Mouse (Mus musculus): ENCODE measurements around the gene Gm5150. TPM values are rescaled to one million over a fixed set of nuclear protein-coding genes. Genes with fewer than 3 reads are reported as not detected.
"Not testable (repeated sequence)": the region's sequence is repeated elsewhere in the genome, so short reads cannot be mapped to it uniquely, and the experiment has no call there.

Gene Gm5150
- polyA plus RNA-seq (2014; fragmentation: Nextera tagmentation; extraction: Ambion mirVana), result 0.25 TPM in 1 of 2 replicates, not detected in the other

DNA sequence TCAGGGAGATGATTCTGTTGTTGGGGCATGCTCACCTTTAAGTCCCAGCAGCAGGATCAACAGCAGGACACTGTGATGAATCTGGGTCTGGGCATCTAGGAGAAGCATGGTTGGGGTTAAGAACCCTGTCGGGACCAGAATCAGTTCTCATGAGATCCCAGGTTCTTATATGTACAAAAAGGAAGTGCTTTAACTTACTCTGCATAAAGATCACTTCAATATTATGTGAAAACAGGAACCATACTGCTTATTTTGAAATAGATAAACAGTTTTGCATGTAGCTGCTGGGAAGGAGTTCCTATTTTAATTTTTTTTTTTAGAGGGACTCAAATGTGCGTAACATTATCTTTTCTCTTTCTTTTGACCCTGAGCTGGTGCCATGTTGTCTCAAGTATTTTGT lies at the start of gene Gm5150:
Gene Gm5150, minus strand, starts transcription at position 223 of the 400 bp plus-strand sequence.
- H3K9me3 ChIP-seq (ENCODE audit: control insufficient read depth, low read length), result no peaks in the 10 kb centered on the region
- no peak for DNase-seq (ENCODE audit: low spot score)
- H3K27ac ChIP-seq (ENCODE audit: low read depth, low read length), result no peak within 1 kb of the TSS
- no peak within 1 kb of the TSS for H3K9ac ChIP-seq (ENCODE audit: low read depth, low read length)
- WGBS, result 79% methylated on average over 2 of the region's 2 CpGs
- H3K36me3 ChIP-seq (ENCODE audit: control insufficient read depth, insufficient read depth, low read length), result no peaks in the 10 kb centered on the region
- no peak within 1 kb of the TSS for H3K4me3 ChIP-seq (ENCODE audit: low read depth, low read length)
- no peaks in the 10 kb centered on the region for H3K27me3 ChIP-seq (replicated peaks; ENCODE audit: control insufficient read depth, insufficient read depth, low read length)
- no peak within 1 kb of the TSS for H3K4me2 ChIP-seq
- no peaks in the 10 kb centered on the region for H3K4me1 ChIP-seq (replicated peaks; ENCODE audit: control insufficient read depth, insufficient read depth, low read length)
- ATAC-seq (replicated peaks; ENCODE audit: low FRiP score), result no peak

DNA sequence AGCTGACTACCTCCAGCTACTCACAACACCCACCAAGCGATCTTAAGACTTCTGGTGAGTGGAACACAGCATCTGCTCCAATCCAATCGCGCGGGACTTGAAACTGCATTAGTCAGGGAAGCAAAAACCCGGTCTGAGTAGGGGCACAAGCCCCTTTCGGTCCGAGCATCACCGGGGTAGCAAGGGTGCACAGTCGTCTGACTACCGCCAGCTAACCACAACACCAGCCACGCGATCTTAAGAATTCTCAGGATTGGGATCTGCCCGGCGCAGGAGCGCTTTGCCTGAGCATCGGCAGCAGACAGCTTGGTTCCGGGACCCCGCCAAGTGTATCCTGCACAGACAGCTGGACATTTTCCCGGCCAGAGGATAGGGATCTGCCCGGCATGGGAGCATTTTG lies 45.5 kb upstream of the Gm5150 start:
- not testable (repeated sequence) for H3K9me3 ChIP-seq (ENCODE audit: control insufficient read depth, low read length)

DNA sequence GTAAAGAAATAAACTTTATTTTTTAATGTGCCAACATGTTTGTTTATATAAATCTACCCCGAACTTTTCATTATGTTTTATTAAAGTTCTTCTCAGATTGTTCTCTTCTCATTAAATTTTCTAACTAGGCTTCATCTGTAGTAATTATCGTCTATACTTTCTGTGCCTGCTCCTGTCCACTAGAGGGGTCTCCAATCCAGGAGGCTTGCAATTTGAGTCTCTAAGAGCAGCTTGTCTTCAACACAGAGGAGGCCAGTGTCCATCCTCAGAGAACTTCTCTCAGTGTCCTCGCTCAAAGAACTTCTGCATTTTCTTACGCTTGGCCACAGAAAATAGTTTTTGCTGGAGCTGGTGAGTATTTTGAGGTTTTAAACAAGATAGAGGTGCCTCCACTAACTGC lies 41.1 kb upstream of the Gm5150 start:
- WGBS, result 46% methylated on average over 4 of the region's 4 CpGs
- ATAC-seq (replicated peaks; ENCODE audit: low FRiP score), result no peak
- Histone ChIP-seq H3K4me2 (no peak overlapping the region), H3K27me3 (replicated peaks; ENCODE audit: control insufficient read depth, insufficient read depth, low read length) (no peaks in the 10 kb centered on the region), H3K4me1 (replicated peaks; ENCODE audit: control insufficient read depth, insufficient read depth, low read length) (no peaks in the 10 kb centered on the region), H3K27ac (ENCODE audit: low read depth, low read length) (no peak overlapping the region), H3K4me3 (ENCODE audit: low read depth, low read length) (no peak overlapping the region), H3K9me3 (ENCODE audit: control insufficient read depth, low read length) (no peaks in the 10 kb centered on the region), H3K9ac (ENCODE audit: low read depth, low read length) (no peak overlapping the region), H3K36me3 (ENCODE audit: control insufficient read depth, insufficient read depth, low read length) (no peaks in the 10 kb centered on the region)
- DNase-seq (ENCODE audit: low spot score), result no peak

More for the DNA sequence above, 45.5 kb upstream of the Gm5150 start:
- not testable (repeated sequence) for H3K36me3 ChIP-seq (ENCODE audit: control insufficient read depth, insufficient read depth, low read length); ATAC-seq (replicated peaks; ENCODE audit: low FRiP score); DNase-seq (ENCODE audit: low spot score); H3K4me1 ChIP-seq (replicated peaks; ENCODE audit: control insufficient read depth, insufficient read depth, low read length); H3K9ac ChIP-seq (ENCODE audit: low read depth, low read length); H3K27me3 ChIP-seq (replicated peaks; ENCODE audit: control insufficient read depth, insufficient read depth, low read length); H3K4me3 ChIP-seq (ENCODE audit: low read depth, low read length); H3K27ac ChIP-seq (ENCODE audit: low read depth, low read length); H3K4me2 ChIP-seq
- 68% methylated on average over 20 of the region's 20 CpGs for WGBS

DNA sequence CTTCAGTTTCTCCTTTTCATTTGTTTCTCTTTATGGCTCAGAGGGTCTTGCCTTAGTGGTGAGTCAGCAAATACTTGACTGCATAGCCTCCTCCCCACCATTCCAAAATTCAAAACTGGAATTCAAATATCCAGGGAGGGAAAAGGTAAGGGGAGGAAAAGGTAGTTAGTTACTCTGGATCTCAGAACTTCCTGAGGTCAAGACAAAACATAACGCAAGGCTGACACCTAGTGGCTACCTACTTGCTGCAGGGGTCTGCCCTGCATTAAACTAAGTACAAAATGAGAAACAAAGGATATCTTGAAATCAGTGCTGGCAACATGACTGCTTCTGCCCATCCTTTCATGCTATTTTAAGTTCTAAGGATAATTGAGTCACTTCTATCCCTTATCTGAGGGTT lies 37.1 kb upstream of the Gm5150 start:
- Histone ChIP-seq H3K9me3 (ENCODE audit: control insufficient read depth, low read length) (no peaks in the 10 kb centered on the region), H3K4me1 (replicated peaks; ENCODE audit: control insufficient read depth, insufficient read depth, low read length) (no peaks in the 10 kb centered on the region), H3K4me3 (ENCODE audit: low read depth, low read length) (no peak overlapping the region), H3K27me3 (replicated peaks; ENCODE audit: control insufficient read depth, insufficient read depth, low read length) (no peaks in the 10 kb centered on the region), H3K27ac (ENCODE audit: low read depth, low read length) (no peak overlapping the region), H3K9ac (ENCODE audit: low read depth, low read length) (no peak overlapping the region), H3K4me2 (no peak overlapping the region), H3K36me3 (ENCODE audit: control insufficient read depth, insufficient read depth, low read length) (no peaks in the 10 kb centered on the region)
- no peak for ATAC-seq (replicated peaks; ENCODE audit: low FRiP score)
- WGBS, result 0% methylated on average over 1 of the region's 1 CpGs
- DNase-seq (ENCODE audit: low spot score), result no peak

DNA sequence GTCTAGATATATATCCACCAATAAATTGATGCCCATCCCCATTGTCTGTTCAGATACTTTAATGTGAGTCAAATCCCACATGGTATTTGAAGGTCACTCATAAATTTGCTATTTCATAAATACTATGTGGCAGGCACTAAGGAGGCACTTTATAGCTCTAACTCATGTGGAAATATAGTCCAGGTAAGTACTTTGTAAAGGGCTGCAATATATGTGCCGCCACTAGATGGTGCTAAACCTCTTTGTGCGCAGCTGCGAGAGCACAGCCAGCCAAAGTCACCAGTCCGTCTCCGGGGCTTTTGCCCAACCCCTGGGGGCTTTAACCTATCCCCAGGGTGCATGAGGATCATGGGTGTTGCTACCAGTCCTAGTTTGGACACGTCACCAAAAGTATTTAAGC lies 18.8 kb upstream of the Gm5150 start:
- ATAC-seq (replicated peaks; ENCODE audit: low FRiP score); H3K9me3 ChIP-seq (ENCODE audit: control insufficient read depth, low read length); H3K4me3 ChIP-seq (ENCODE audit: low read depth, low read length); H3K27ac ChIP-seq (ENCODE audit: low read depth, low read length); H3K9ac ChIP-seq (ENCODE audit: low read depth, low read length); DNase-seq (ENCODE audit: low spot score); H3K36me3 ChIP-seq (ENCODE audit: control insufficient read depth, insufficient read depth, low read length); H3K4me2 ChIP-seq; H3K27me3 ChIP-seq (replicated peaks; ENCODE audit: control insufficient read depth, insufficient read depth, low read length); H3K4me1 ChIP-seq (replicated peaks; ENCODE audit: control insufficient read depth, insufficient read depth, low read length): not testable (repeated sequence)
- 1% methylated on average over 4 of the region's 6 CpGs for WGBS

DNA sequence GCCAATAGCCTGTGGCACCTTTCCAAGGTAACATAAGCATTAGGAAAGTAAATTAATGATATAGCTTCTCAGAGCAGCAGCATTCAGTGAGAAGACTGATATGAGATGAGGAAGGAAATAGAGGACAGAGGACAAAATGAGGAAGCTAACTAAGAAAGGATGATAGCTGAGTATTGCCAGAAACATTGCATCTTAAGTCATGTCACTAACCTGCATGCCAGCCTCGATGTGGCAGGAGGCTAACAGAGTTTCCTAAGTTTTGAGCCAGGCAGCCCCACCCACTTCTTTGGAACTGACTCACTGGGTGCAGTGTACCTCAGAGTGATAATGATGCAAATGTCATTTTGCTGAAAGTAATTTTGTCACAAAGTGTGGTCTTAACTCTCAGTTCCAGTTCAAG lies 16.0 kb upstream of the Gm5150 start:
- ATAC-seq (replicated peaks; ENCODE audit: low FRiP score), result no peak
- Histone ChIP-seq H3K27me3 (replicated peaks; ENCODE audit: control insufficient read depth, insufficient read depth, low read length) (no peaks in the 10 kb centered on the region), H3K9ac (ENCODE audit: low read depth, low read length) (no peak overlapping the region), H3K4me1 (replicated peaks; ENCODE audit: control insufficient read depth, insufficient read depth, low read length) (no peaks in the 10 kb centered on the region), H3K36me3 (ENCODE audit: control insufficient read depth, insufficient read depth, low read length) (no peaks in the 10 kb centered on the region), H3K4me3 (ENCODE audit: low read depth, low read length) (no peak overlapping the region), H3K27ac (ENCODE audit: low read depth, low read length) (no peak overlapping the region), H3K4me2 (no peak overlapping the region), H3K9me3 (ENCODE audit: control insufficient read depth, low read length) (no peaks in the 10 kb centered on the region)
- no peak for DNase-seq (ENCODE audit: low spot score)
- WGBS, result 32% methylated on average over 1 of the region's 1 CpGs

DNA sequence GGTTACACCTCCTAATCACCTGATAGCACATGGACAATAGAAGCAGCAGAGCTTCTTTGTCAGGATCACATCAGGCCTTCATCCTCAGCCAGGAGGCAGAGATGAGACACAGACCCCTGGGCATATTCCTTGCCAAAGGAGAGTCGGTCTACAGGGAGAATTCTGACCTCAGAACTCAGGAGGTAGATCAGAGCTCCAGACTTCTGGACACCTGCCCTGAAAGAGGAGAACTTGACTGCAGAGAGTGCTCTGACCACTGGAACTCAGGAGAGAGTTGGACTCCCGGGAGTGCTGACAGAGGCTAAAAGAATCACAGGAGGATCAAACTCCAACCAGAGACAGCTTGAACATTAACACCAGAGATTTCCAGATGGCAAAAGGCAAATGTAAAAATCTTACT lies 8.2 kb upstream of the Gm5150 start:
- ATAC-seq (replicated peaks; ENCODE audit: low FRiP score); H3K36me3 ChIP-seq (ENCODE audit: control insufficient read depth, insufficient read depth, low read length); H3K9ac ChIP-seq (ENCODE audit: low read depth, low read length); H3K27me3 ChIP-seq (replicated peaks; ENCODE audit: control insufficient read depth, insufficient read depth, low read length); H3K4me3 ChIP-seq (ENCODE audit: low read depth, low read length); H3K4me1 ChIP-seq (replicated peaks; ENCODE audit: control insufficient read depth, insufficient read depth, low read length); H3K27ac ChIP-seq (ENCODE audit: low read depth, low read length); DNase-seq (ENCODE audit: low spot score); H3K9me3 ChIP-seq (ENCODE audit: control insufficient read depth, low read length); H3K4me2 ChIP-seq: not testable (repeated sequence)
- WGBS, result 82% methylated on average over 2 of the region's 2 CpGs

DNA sequence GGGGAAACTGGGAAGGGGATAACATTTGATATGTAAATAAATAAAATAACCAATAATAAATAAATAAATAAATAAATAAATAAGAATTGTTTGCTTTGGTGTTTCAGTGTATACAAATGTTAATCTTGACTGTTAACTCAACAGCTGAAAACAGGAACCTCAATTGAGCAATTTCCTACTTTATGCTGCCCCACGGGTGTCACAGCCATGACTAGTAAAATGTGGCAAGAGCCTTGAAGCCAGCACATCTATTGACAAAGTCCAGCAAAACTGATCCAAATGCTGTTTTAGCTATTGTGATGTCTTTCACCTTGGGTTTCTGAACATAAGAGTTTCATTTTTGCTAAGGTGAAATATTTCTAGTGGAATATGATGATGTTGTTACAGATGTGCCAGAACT lies 1.6 kb upstream of the Gm5150 start:
- no peaks in the 10 kb centered on the region for H3K27me3 ChIP-seq (replicated peaks; ENCODE audit: control insufficient read depth, insufficient read depth, low read length)
- H3K4me2 ChIP-seq, result no peak overlapping the region
- no peak overlapping the region for H3K4me3 ChIP-seq (ENCODE audit: low read depth, low read length)
- 50% methylated on average over 1 of the region's 1 CpGs for WGBS
- H3K27ac ChIP-seq (ENCODE audit: low read depth, low read length), result no peak overlapping the region
- no peak for DNase-seq (ENCODE audit: low spot score)
- no peak overlapping the region for H3K9ac ChIP-seq (ENCODE audit: low read depth, low read length)
- no peaks in the 10 kb centered on the region for H3K36me3 ChIP-seq (ENCODE audit: control insufficient read depth, insufficient read depth, low read length)
- no peak for ATAC-seq (replicated peaks; ENCODE audit: low FRiP score)
- no peaks in the 10 kb centered on the region for H3K9me3 ChIP-seq (ENCODE audit: control insufficient read depth, low read length)
- H3K4me1 ChIP-seq (replicated peaks; ENCODE audit: control insufficient read depth, insufficient read depth, low read length), result no peaks in the 10 kb centered on the region

DNA sequence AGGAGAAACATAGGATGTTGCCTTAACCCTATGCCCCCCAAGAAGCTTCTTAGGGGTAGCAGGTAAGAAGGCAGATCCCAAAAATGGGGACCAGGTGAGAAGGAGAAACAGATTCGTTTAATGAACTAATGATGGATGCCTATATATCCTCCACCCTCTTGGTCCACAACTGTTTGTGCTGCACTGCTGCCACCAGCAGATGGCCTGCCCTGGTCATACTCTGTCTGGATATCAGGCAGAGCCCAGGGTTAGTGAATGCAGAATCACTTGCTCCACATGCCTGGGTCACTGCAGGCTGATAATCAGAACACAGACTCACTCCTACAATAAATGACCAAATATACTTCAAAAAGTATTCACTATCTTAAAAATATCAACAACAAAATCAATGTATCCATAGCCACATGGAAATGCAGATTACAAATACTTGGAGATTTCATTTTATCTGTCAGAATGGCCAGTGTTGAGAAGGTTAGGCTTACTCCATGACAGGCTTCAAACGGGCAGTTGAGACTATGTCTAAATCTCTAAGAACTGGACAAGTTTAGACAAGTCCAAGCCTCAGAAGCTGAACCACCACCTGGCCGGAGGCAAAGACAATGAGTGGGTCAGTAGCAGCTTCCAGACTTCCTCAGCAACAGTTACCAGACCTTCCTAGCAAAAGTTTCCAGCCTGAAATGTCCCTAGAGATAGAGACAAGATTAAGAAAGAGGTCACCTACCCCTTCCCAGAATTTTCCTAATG lies 2.2 kb downstream of the Gm5150 start:
- Histone ChIP-seq H3K9ac (ENCODE audit: low read depth, low read length) (no peak overlapping the region), H3K27me3 (replicated peaks; ENCODE audit: control insufficient read depth, insufficient read depth, low read length) (no peaks in the 10 kb centered on the region), H3K36me3 (ENCODE audit: control insufficient read depth, insufficient read depth, low read length) (no peaks in the 10 kb centered on the region), H3K9me3 (ENCODE audit: control insufficient read depth, low read length) (no peaks in the 10 kb centered on the region), H3K4me1 (replicated peaks; ENCODE audit: control insufficient read depth, insufficient read depth, low read length) (no peaks in the 10 kb centered on the region), H3K27ac (ENCODE audit: low read depth, low read length) (no peak overlapping the region), H3K4me3 (ENCODE audit: low read depth, low read length) (no peak overlapping the region), H3K4me2 (no peak overlapping the region)
- 66% methylated on average over 3 of the region's 3 CpGs for WGBS
- DNase-seq (ENCODE audit: low spot score) (no peak), ATAC-seq (replicated peaks; ENCODE audit: low FRiP score) (no peak)

Measured in liver, embryonic 11.5 days (tissue).